Mouse (Mus musculus) spleen, embryonic (tissue): ENCODE results near the gene Irgq.

Experiments
- CTCF ChIA-PET: fragments of 350-600 bp; sonication (Branson Sonifier 250); formaldehyde crosslinking; loops from one replicate; lab custom pipeline; 2022; lab: Charles Lee

Irgq gene

GRCm38 (mm10) chr7:24544506-24544905 is 14.0 kb downstream of the Irgq start:
- CTCF ChIA-PET: no interaction called here

- CTCF ChIA-PET: interaction anchor here (0.6 to 1.0 kb wide), 3 partner anchors 15 to 68 kb away, joined by 3 to 6 read pairs (median 4); no protein-coding TSS in a partner anchor
Observed at GRCm38 (mm10) chr7:24546068-24546614, 15.7 kb downstream of the Irgq start, which contains the start of the genes Pinlyp and Xrcc1. Gene Pinlyp, minus strand, starts transcription at chr7:24546118. Gene Xrcc1, plus strand, starts transcription at chr7:24546289.

- CTCF ChIA-PET: interaction anchor here (0.6 to 1.0 kb wide), 2 partner anchors 15 to 69 kb away, joined by 4 to 6 read pairs; no protein-coding TSS in a partner anchor
Observed at GRCm38 (mm10) chr7:24546634-24547389, 16.3 kb downstream of the Irgq start.

GRCm38 (mm10) chr7:24547534-24548036 is 17.1 kb downstream of the Irgq start:
- CTCF ChIA-PET: interaction anchor here (0.6 to 0.7 kb wide), 3 partner anchors 13 to 23 kb away, joined by 3 read pairs; no protein-coding TSS in a partner anchor

- CTCF ChIA-PET: interaction anchor here (0.5 to 0.6 kb wide), 2 partner anchors 64 to 121 kb away, joined by 9 to 11 read pairs; no protein-coding TSS in a partner anchor
Observed at GRCm38 (mm10) chr7:24551985-24552759, 21.7 kb downstream of the Irgq start.

GRCm38 (mm10) chr7:24555786-24556185 is 25.3 kb downstream of the Irgq start:
- CTCF ChIA-PET: interaction anchor here (0.5 kb wide), 1 partner anchor 870 kb away, joined by 4 read pairs; no protein-coding TSS in a partner anchor

GRCm38 (mm10) chr7:24561450-24561849 is 31.0 kb downstream of the Irgq start:
- CTCF ChIA-PET: no interaction called here

GRCm38 (mm10) chr7:24563191-24563836 is 32.8 kb downstream of the Irgq start:
- CTCF ChIA-PET: interaction anchor here (0.6 to 1.2 kb wide), 3 partner anchors 15 to 26 kb away, joined by 3 read pairs; partner anchors contain the start of genes Pinlyp and Xrcc1

- CTCF ChIA-PET: interaction anchor here (0.6 to 1.1 kb wide), 5 partner anchors 18 to 122 kb away, joined by 3 to 4 read pairs (median 3); partner anchors contain the start of genes Pinlyp and Xrcc1
Observed at GRCm38 (mm10) chr7:24563837-24564206, 33.3 kb downstream of the Irgq start.

GRCm38 (mm10) chr7:24564607-24565265 is 34.2 kb downstream of the Irgq start:
- CTCF ChIA-PET: interaction anchor here (0.7 to 1.1 kb wide), 5 partner anchors 15 to 39 kb away, joined by 3 to 8 read pairs (median 3); partner anchors contain the start of genes Pinlyp and Xrcc1

GRCm38 (mm10) chr7:24565627-24566026 is 35.1 kb downstream of the Irgq start:
- CTCF ChIA-PET: interaction anchor here (0.5 to 0.9 kb wide), 2 partner anchors 16 to 38 kb away, joined by 3 to 4 read pairs; no protein-coding TSS in a partner anchor

GRCm38 (mm10) chr7:24566206-24566605 is 35.7 kb downstream of the Irgq start:
- CTCF ChIA-PET: no interaction called here

- CTCF ChIA-PET: no interaction called here
Observed at GRCm38 (mm10) chr7:24568512-24568911, 38.0 kb downstream of the Irgq start.

- CTCF ChIA-PET: no interaction called here
Observed at GRCm38 (mm10) chr7:24571071-24571470, 40.6 kb downstream of the Irgq start.

GRCm38 (mm10) chr7:24572455-24572854 is 42.0 kb downstream of the Irgq start:
- CTCF ChIA-PET: interaction anchor here (0.6 kb wide), 2 partner anchors 85 to 341 kb away, joined by 4 to 7 read pairs; no protein-coding TSS in a partner anchor

- CTCF ChIA-PET: interaction anchor here (0.7 kb wide), 1 partner anchor 15 kb away, joined by 5 read pairs; no protein-coding TSS in a partner anchor
Observed at GRCm38 (mm10) chr7:24574224-24574796, 43.8 kb downstream of the Irgq start.

- CTCF ChIA-PET: no interaction called here
Observed at GRCm38 (mm10) chr7:24577811-24578210, 47.3 kb downstream of the Irgq start.

GRCm38 (mm10) chr7:24584876-24585275 is 54.4 kb downstream of the Irgq start:
- CTCF ChIA-PET: no interaction called here

- CTCF ChIA-PET: interaction anchor here (0.6 kb wide), 1 partner anchor 22 kb away, joined by 3 read pairs; no protein-coding TSS in a partner anchor
Observed at GRCm38 (mm10) chr7:24585995-24586394, 55.5 kb downstream of the Irgq start.
